Mouse (Mus musculus) frontal cortex, adult (tissue): ENCODE results near the gene Fam241a.

Experiments used
- ATAC-seq: cut with Nextera tagmentation; 2 replicates; pipeline ENCODE4 v1.9.2; 2017; ENCODE audit warnings: mild to moderate bottlenecking, moderate library complexity, mixed read lengths; ENCODE audit not compliant: low TSS enrichment

Fam241a gene

GRCm38 (mm10) chr3:127875509-127875908 lies 20.6 kb downstream of the Fam241a start:
- ATAC-seq = no peak

- ATAC-seq = no peak
Measured at GRCm38 (mm10) chr3:127875059-127875458, 21.1 kb downstream of the Fam241a start.

GRCm38 (mm10) chr3:127874254-127874883 lies 21.8 kb downstream of the Fam241a start:
- ATAC-seq = no peak

- no peak for ATAC-seq
Measured at GRCm38 (mm10) chr3:127871575-127871974, 24.5 kb downstream of the Fam241a start.

- peak; percentile 77 for ATAC-seq
Measured at GRCm38 (mm10) chr3:127868880-127869279, 27.2 kb downstream of the Fam241a start.

GRCm38 (mm10) chr3:127868046-127868758 lies 27.9 kb downstream of the Fam241a start:
- peak; percentile 35 for ATAC-seq

- peak; percentile 82 for ATAC-seq
Measured at GRCm38 (mm10) chr3:127864242-127864641, 31.9 kb downstream of the Fam241a start.

GRCm38 (mm10) chr3:127863571-127863970 lies 32.6 kb downstream of the Fam241a start:
- ATAC-seq = no peak

- ATAC-seq = no peak
Measured at GRCm38 (mm10) chr3:127862479-127862878, 33.6 kb downstream of the Fam241a start.

- ATAC-seq = no peak
Measured at GRCm38 (mm10) chr3:127861340-127861739, 34.8 kb downstream of the Fam241a start.

- ATAC-seq = peak; percentile 76
Measured at GRCm38 (mm10) chr3:127853431-127854206, 42.5 kb downstream of the Fam241a start.

- ATAC-seq = no peak
Measured at GRCm38 (mm10) chr3:127852722-127853121, 43.4 kb downstream of the Fam241a start.

GRCm38 (mm10) chr3:127850776-127851646 lies 45.1 kb downstream of the Fam241a start:
- peak; percentile 72 for ATAC-seq

GRCm38 (mm10) chr3:127849922-127850321 lies 46.2 kb downstream of the Fam241a start:
- no peak for ATAC-seq

- no peak for ATAC-seq
Measured at GRCm38 (mm10) chr3:127848088-127848808, 47.9 kb downstream of the Fam241a start.

- ATAC-seq = no peak
Measured at GRCm38 (mm10) chr3:127843941-127844327, 52.2 kb downstream of the Fam241a start.

- ATAC-seq = no peak
Measured at GRCm38 (mm10) chr3:127843324-127843940, 52.7 kb downstream of the Fam241a start.

GRCm38 (mm10) chr3:127841926-127842325 lies 54.2 kb downstream of the Fam241a start:
- peak; percentile 22; the same call in 1 of the 2 replicates for ATAC-seq

GRCm38 (mm10) chr3:127837972-127838644 lies 58.0 kb downstream of the Fam241a start:
- peak; percentile 4; the same call in 1 of the 2 replicates for ATAC-seq
